Mouse (Mus musculus): Measurements from ENCODE around the gene Klhl22. TPM values are rescaled to one million over a fixed set of nuclear protein-coding genes. Genes with fewer than 3 reads are reported as not detected.
"Not testable (repeated sequence)": the region's sequence is repeated elsewhere in the genome, so short reads cannot be mapped to it uniquely, and the experiment has no call there.

Gene Klhl22
- polyA plus RNA-seq, 1 experiment from 2014 or later: 13.0 TPM

DNA sequence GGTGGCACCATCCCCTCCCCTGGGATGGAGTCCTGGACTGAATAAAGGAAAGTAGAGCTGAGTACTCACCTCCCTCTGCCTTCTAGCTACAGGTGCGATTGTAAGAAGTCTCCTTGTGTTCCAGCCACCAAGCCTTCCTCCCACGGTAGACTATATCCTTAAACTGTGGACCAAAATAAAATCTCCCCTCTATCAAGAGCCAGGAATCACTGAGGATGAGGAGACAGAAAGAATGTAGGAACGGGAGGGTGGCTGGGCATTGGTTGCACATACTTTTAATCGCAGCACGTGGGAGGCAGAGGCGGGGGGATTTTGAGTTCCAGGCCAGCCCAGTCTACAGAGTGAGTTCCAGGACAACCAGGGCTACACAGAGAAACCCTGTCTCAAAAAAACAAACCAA, 27.0 kb upstream of the Klhl22 start:
- no peak overlapping the region for H3K4me2 ChIP-seq
- no peaks in the 10 kb centered on the region for H3K4me1 ChIP-seq (replicated peaks)
- peaks cover 40% of the 10 kb centered on the region for H3K27me3 ChIP-seq
- H3K9ac ChIP-seq: no peak overlapping the region
- no peaks in the 10 kb centered on the region for H3K36me3 ChIP-seq (replicated peaks)
- H3K4me3 ChIP-seq (replicated peaks): no peak overlapping the region
- no peak for ATAC-seq (ENCODE audit: insufficient read depth)
- no peaks in the 10 kb centered on the region for H3K9me3 ChIP-seq (replicated peaks)
- no peak overlapping the region for H3K27ac ChIP-seq (replicated peaks)
- 50% methylated on average over 6 of the region's 6 CpGs for WGBS (ENCODE audit: insufficient replicate concordance)

GRCm38 (mm10) chr16:17732841-17733340, 26.5 kb upstream of the Klhl22 start, which contains the start of gene Med15:
Gene Med15 (minus strand): TSS chr16:17732891.
- ATAC-seq (ENCODE audit: insufficient read depth): no peak
- no peaks in the 10 kb centered on the region for H3K4me1 ChIP-seq (replicated peaks)
- H3K4me2 ChIP-seq: no peak within 1 kb of the TSS
- H3K36me3 ChIP-seq (replicated peaks): no peaks in the 10 kb centered on the region
- H3K27ac ChIP-seq (replicated peaks): no peak within 1 kb of the TSS
- no peaks in the 10 kb centered on the region for H3K9me3 ChIP-seq (replicated peaks)
- no peak within 1 kb of the TSS for H3K4me3 ChIP-seq (replicated peaks)
- WGBS (ENCODE audit: insufficient replicate concordance): 28% methylated on average over 3 of the region's 3 CpGs
- no peak within 1 kb of the TSS for H3K9ac ChIP-seq
- peaks cover 40% of the 10 kb centered on the region for H3K27me3 ChIP-seq

GRCm38 (mm10) chr16:17733646-17734045, 25.8 kb upstream of the Klhl22 start:
- no peak for ATAC-seq (ENCODE audit: insufficient read depth)
- 64% methylated on average over 2 of the region's 2 CpGs for WGBS (ENCODE audit: insufficient replicate concordance)
- H3K4me2 ChIP-seq: 0 out of 2 replicates have a peak overlapping the region, but pooled peaks have one; percentile 23
- H3K36me3 ChIP-seq (replicated peaks): no peaks in the 10 kb centered on the region
- H3K9me3 ChIP-seq (replicated peaks): no peaks in the 10 kb centered on the region
- no peaks in the 10 kb centered on the region for H3K4me1 ChIP-seq (replicated peaks)
- H3K27me3 ChIP-seq: peaks cover 40% of the 10 kb centered on the region
- H3K27ac ChIP-seq (replicated peaks): no peak overlapping the region
- no peak overlapping the region for H3K9ac ChIP-seq
- no peak overlapping the region for H3K4me3 ChIP-seq (replicated peaks)

- 52% methylated on average over 6 of the region's 6 CpGs for WGBS (ENCODE audit: insufficient replicate concordance)
- not testable (repeated sequence) for H3K36me3 ChIP-seq (replicated peaks); H3K4me1 ChIP-seq (replicated peaks); H3K4me3 ChIP-seq (replicated peaks); H3K9ac ChIP-seq; H3K9me3 ChIP-seq (replicated peaks); H3K4me2 ChIP-seq; ATAC-seq (ENCODE audit: insufficient read depth); H3K27ac ChIP-seq (replicated peaks)
- H3K27me3 ChIP-seq: peaks cover 40% of the 10 kb centered on the region
Observed at GRCm38 (mm10) chr16:17734872-17735271, 24.5 kb upstream of the Klhl22 start.

DNA sequence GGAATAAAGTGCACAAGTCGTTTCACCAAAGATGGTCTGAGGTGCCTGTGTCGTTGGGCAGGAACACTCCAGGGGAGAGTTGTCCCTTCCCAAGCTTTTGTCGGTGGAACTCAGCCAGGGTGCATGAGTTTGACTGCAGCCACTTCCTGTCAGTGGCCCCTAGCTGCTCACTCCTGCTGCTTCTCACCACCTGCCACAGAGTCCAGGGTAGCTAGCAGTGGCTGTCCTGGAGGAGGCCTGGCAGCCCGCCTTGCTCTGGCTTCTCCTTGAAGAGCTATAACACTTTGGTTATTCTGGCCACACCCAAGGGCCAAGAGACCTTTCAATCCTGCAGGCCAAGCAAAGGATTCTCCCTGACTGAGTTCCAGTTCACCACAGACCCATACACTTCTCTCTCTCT, 23.3 kb upstream of the Klhl22 start:
- H3K4me3 ChIP-seq (replicated peaks): no peak overlapping the region
- no peak overlapping the region for H3K4me2 ChIP-seq
- no peak overlapping the region for H3K27ac ChIP-seq (replicated peaks)
- 44% methylated on average over 4 of the region's 4 CpGs for WGBS (ENCODE audit: insufficient replicate concordance)
- no peaks in the 10 kb centered on the region for H3K36me3 ChIP-seq (replicated peaks)
- no peaks in the 10 kb centered on the region for H3K9me3 ChIP-seq (replicated peaks)
- H3K4me1 ChIP-seq (replicated peaks): no peaks in the 10 kb centered on the region
- ATAC-seq (ENCODE audit: insufficient read depth): no peak
- peaks cover 40% of the 10 kb centered on the region for H3K27me3 ChIP-seq
- no peak overlapping the region for H3K9ac ChIP-seq

GRCm38 (mm10) chr16:17740080-17740479, 19.3 kb upstream of the Klhl22 start:
- no peak for ATAC-seq (ENCODE audit: insufficient read depth)
- H3K4me1 ChIP-seq (replicated peaks): no peaks in the 10 kb centered on the region
- WGBS (ENCODE audit: insufficient replicate concordance): 48% methylated on average over 4 of the region's 4 CpGs

DNA sequence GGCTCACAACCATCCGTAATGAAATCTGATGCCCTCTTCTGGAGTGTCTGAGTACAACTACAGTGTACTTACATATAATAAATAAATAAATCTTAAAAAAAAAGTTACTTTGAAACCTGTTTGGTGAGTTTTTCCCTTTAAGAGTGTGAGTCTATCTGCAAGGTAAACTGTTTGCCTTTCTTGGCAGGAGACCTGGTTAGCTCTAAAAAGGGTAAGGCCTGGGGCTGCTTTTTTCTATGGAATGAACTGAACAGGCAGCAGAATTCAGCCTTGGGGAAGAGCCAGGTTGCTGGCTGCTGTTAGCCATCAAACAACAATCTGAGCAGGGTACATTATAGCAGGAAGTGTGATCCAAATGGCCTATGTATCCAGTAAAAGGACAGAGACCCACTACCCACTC, 16.6 kb upstream of the Klhl22 start:
- H3K27me3 ChIP-seq: no peaks in the 10 kb centered on the region
- no peaks in the 10 kb centered on the region for H3K9me3 ChIP-seq (replicated peaks)
- no peak overlapping the region for H3K4me3 ChIP-seq (replicated peaks)
- H3K4me1 ChIP-seq (replicated peaks): no peaks in the 10 kb centered on the region
- H3K4me2 ChIP-seq: no peak overlapping the region
- no peak for ATAC-seq (ENCODE audit: insufficient read depth)
- no peak overlapping the region for H3K9ac ChIP-seq
- WGBS (ENCODE audit: insufficient replicate concordance): 76% methylated on average over 1 of the region's 1 CpGs
- no peaks in the 10 kb centered on the region for H3K36me3 ChIP-seq (replicated peaks)
- H3K27ac ChIP-seq (replicated peaks): no peak overlapping the region

More at GRCm38 (mm10) chr16:17740080-17740479, 19.3 kb upstream of the Klhl22 start:
- no peak overlapping the region for H3K9ac ChIP-seq
- H3K4me3 ChIP-seq (replicated peaks): no peak overlapping the region
- H3K36me3 ChIP-seq (replicated peaks): no peaks in the 10 kb centered on the region
- no peak overlapping the region for H3K4me2 ChIP-seq
- peaks cover 9% of the 10 kb centered on the region for H3K27me3 ChIP-seq
- no peaks in the 10 kb centered on the region for H3K9me3 ChIP-seq (replicated peaks)
- no peak overlapping the region for H3K27ac ChIP-seq (replicated peaks)

GRCm38 (mm10) chr16:17743279-17743678, 16.1 kb upstream of the Klhl22 start:
- WGBS (ENCODE audit: insufficient replicate concordance): 44% methylated on average over 4 of the region's 4 CpGs

DNA sequence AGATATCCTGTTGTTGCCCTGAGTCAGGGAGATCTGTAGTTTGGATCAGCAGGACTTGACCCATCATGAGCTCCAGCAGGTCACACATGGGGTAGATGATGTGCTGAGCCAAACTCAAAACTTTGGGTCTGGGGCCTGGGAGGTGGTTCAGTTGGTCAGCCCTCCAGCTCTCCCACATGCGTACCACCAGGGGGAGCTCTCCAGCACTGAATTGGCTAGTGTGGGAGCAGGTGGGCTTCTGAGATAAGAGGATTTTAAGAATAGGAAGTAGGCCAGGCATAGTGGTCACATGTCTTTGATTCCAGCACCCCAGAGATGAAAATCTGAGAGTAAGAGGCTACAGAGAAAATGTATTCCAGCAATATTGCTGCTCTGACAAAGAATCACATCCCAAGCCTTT, 14.9 kb upstream of the Klhl22 start:
- 10% methylated on average over 1 of the region's 1 CpGs for WGBS (ENCODE audit: insufficient replicate concordance)
- no peak overlapping the region for H3K4me3 ChIP-seq (replicated peaks)
- no peak overlapping the region for H3K27ac ChIP-seq (replicated peaks)
- ATAC-seq (ENCODE audit: insufficient read depth): no peak
- H3K4me1 ChIP-seq (replicated peaks): no peaks in the 10 kb centered on the region
- no peak overlapping the region for H3K9ac ChIP-seq
- H3K9me3 ChIP-seq (replicated peaks): no peaks in the 10 kb centered on the region
- H3K4me2 ChIP-seq: no peak overlapping the region
- no peaks in the 10 kb centered on the region for H3K27me3 ChIP-seq
- H3K36me3 ChIP-seq (replicated peaks): no peaks in the 10 kb centered on the region

More at GRCm38 (mm10) chr16:17743279-17743678, 16.1 kb upstream of the Klhl22 start:
- no peak for ATAC-seq (ENCODE audit: insufficient read depth)
- Histone ChIP-seq H3K9ac (no peak overlapping the region), H3K27me3 (no peaks in the 10 kb centered on the region), H3K9me3 (replicated peaks) (no peaks in the 10 kb centered on the region), H3K4me1 (replicated peaks) (no peaks in the 10 kb centered on the region), H3K4me2 (no peak overlapping the region), H3K4me3 (replicated peaks) (no peak overlapping the region), H3K27ac (replicated peaks) (no peak overlapping the region), H3K36me3 (replicated peaks) (no peaks in the 10 kb centered on the region)

GRCm38 (mm10) chr16:17745067-17745466, 14.4 kb upstream of the Klhl22 start:
- Histone ChIP-seq H3K4me1 (replicated peaks) (no peaks in the 10 kb centered on the region), H3K9me3 (replicated peaks) (no peaks in the 10 kb centered on the region), H3K4me2 (no peak overlapping the region), H3K4me3 (replicated peaks) (no peak overlapping the region), H3K27ac (replicated peaks) (no peak overlapping the region), H3K9ac (no peak overlapping the region), H3K36me3 (replicated peaks) (no peaks in the 10 kb centered on the region), H3K27me3 (no peaks in the 10 kb centered on the region)
- ATAC-seq (ENCODE audit: insufficient read depth): no peak
- 57% methylated on average over 2 of the region's 2 CpGs for WGBS (ENCODE audit: insufficient replicate concordance)

DNA sequence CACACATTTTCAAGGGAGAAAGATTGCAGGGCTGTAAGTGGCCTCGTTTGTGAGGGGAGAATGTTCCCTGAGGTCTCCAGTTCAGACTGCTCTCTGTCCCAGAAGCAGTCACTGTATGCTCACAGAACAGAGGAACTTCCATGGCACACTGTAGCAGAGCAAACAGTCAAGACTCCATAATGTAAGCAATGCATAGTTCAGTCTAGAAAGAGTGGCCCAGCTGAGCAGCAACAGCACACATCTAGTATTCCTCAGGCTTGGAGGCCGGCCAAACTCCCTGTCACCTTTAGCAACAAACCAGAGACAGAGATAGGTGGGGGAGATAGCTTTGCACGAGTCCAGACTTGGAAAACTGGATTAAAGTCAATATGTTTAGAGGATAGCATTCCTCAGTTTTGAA, 6.4 kb upstream of the Klhl22 start:
- ATAC-seq (ENCODE audit: insufficient read depth): peak; percentile 25; the same call in 1 of the 2 replicates
- Histone ChIP-seq H3K9me3 (replicated peaks) (no peaks in the 10 kb centered on the region), H3K4me2 (no peak overlapping the region), H3K27me3 (peaks cover 7% of the 10 kb centered on the region), H3K4me1 (replicated peaks) (no peaks in the 10 kb centered on the region), H3K36me3 (replicated peaks) (no peaks in the 10 kb centered on the region), H3K27ac (replicated peaks) (no peak overlapping the region), H3K9ac (no peak overlapping the region), H3K4me3 (replicated peaks) (no peak overlapping the region)
- WGBS (ENCODE audit: insufficient replicate concordance): 25% methylated on average over 3 of the region's 3 CpGs

- Histone ChIP-seq H3K36me3 (replicated peaks) (no peaks in the 10 kb centered on the region), H3K9me3 (replicated peaks) (no peaks in the 10 kb centered on the region), H3K27ac (replicated peaks) (no peak overlapping the region), H3K27me3 (peaks cover 7% of the 10 kb centered on the region), H3K9ac (no peak overlapping the region), H3K4me2 (no peak overlapping the region), H3K4me1 (replicated peaks) (peaks cover 1% of the 10 kb centered on the region), H3K4me3 (replicated peaks) (no peak overlapping the region)
- no peak for ATAC-seq (ENCODE audit: insufficient read depth)
- WGBS (ENCODE audit: insufficient replicate concordance): 15% methylated on average over 1 of the region's 1 CpGs
Observed at GRCm38 (mm10) chr16:17753686-17754085, 5.7 kb upstream of the Klhl22 start.
